9 mouse cellular contexts compared by ENCODE assay signal in genomic region chr4:46202562-46203126, GRCm38 (mm10). TPM values are rescaled to one million over a fixed set of nuclear protein-coding genes. Genes with fewer than 3 reads are reported as not detected.
DNase-seq lines count a peak whose midpoint lies in the region; ATAC-seq and TF ChIP-seq lines count a peak whose summit lies in the region.
"Had no signal": no experiment of that assay in that cellular context is flagged by ENCODE, and none has a peak within 500 bp of the region (broad histone marks: within the 10 kb centered on the region; RNA-seq: fewer than 3 reads in every experiment).

No protein-coding gene starts in this region.

- H3K4me1 ChIP-seq in kidney, adult 2 months (ENCODE audit: control insufficient read depth, insufficient read depth, low read length) = peaks cover 6% of the 10 kb centered on the region; the same call in 1 of the 2 replicates
- peaks cover 5% of the 10 kb centered on the region; the same call in 1 of the 2 replicates for H3K4me1 ChIP-seq in forebrain, embryonic 11.5 days (replicated peaks; ENCODE audit: control insufficient read depth, insufficient read depth, low read length)
- peaks cover 8% of the 10 kb centered on the region for H3K4me1 ChIP-seq in limb, embryonic 10.5 days

- H3K27me3 ChIP-seq in kidney, adult 2 months (replicated peaks; ENCODE audit: control insufficient read depth, insufficient read depth, low read length) = no peaks in the 10 kb centered on the region
- H3K27me3 ChIP-seq in forebrain, embryonic 11.5 days (ENCODE audit: control insufficient read depth, insufficient read depth, low read length) = peaks cover 4% of the 10 kb centered on the region
- H3K27me3 ChIP-seq in limb, embryonic 10.5 days (ENCODE audit: low read depth, poor library complexity, severe bottlenecking) = peaks cover 46% of the 10 kb centered on the region
- H3K27me3 ChIP-seq: Patski had no signal

- TF ChIP-seq POLR2A in kidney, adult 2 months (IDR thresholded peaks at IDR 0.05; ENCODE audit: low read depth, low read length) = no peak

- no peak for TF ChIP-seq CTCF in kidney, adult 2 months (conservative IDR thresholded peaks at IDR 0.05; ENCODE audit: insufficient read depth, insufficient read length, low read depth, low read length)

- H3K36me3 ChIP-seq in kidney, adult 2 months (ENCODE audit: control insufficient read depth, insufficient read depth, low read length) = no peaks in the 10 kb centered on the region
- no peaks in the 10 kb centered on the region for H3K36me3 ChIP-seq in forebrain, embryonic 11.5 days (ENCODE audit: control insufficient read depth, insufficient read depth, low read length)
- no peaks in the 10 kb centered on the region for H3K36me3 ChIP-seq in limb, embryonic 10.5 days

- ATAC-seq in forebrain, embryonic 11.5 days (replicated peaks; ENCODE audit: low FRiP score) = 0 out of 2 replicates have a peak, but pooled peaks have one; percentile 36

- WGBS in kidney, adult 2 months = 14% methylated on average over 23 of the region's 23 CpGs
- WGBS in forebrain, embryonic 11.5 days = 3% methylated on average over 23 of the region's 23 CpGs
- WGBS in limb, embryonic 10.5 days = 11% methylated on average over 23 of the region's 23 CpGs

- peak overlapping the region; percentile 48 for H3K9ac ChIP-seq in forebrain, embryonic 11.5 days (ENCODE audit: low read length)

- H3K27ac ChIP-seq in kidney, adult 2 months (ENCODE audit: insufficient read depth, low read depth, low read length) = no peak overlapping the region
- H3K27ac ChIP-seq in forebrain, embryonic 11.5 days (ENCODE audit: low read depth, low read length) = no peak overlapping the region
- H3K27ac ChIP-seq in limb, embryonic 10.5 days = peak overlapping the region; percentile 58; the same call in 1 of the 2 replicates

- H3K4me3 ChIP-seq in kidney, adult 2 months (ENCODE audit: insufficient read depth, low read depth, low read length) = peak overlapping the region; percentile 9; the same call in 1 of the 2 replicates
- peak overlapping the region; percentile 23 for H3K4me3 ChIP-seq in forebrain, embryonic 11.5 days (ENCODE audit: low read depth, low read length)
- H3K4me3 ChIP-seq in limb, embryonic 10.5 days = peak overlapping the region; percentile 36

- no peak for DNase-seq in kidney, adult 2 months
- no peak for DNase-seq in kidney, adult 9 months
- DNase-seq in brain, adult 2 months (ENCODE audit: low read depth, low spot score) = peak; percentile 31
- peak; percentile 58 for DNase-seq in forebrain, embryonic 11.5 days (ENCODE audit: low spot score)
- no peak for DNase-seq in limb, embryonic 10.5 days (ENCODE audit: low spot score)
- no peak for DNase-seq in urinary bladder, postnatal 36 days (ENCODE audit: low spot score in 2 of 2)
- DNase-seq in urinary bladder, postnatal 10 days (ENCODE audit: low spot score) = no peak
- DNase-seq in spleen, postnatal 14 days (ENCODE audit: low spot score in 2 of 2) = no peak

- no peaks in the 10 kb centered on the region for H3K9me3 ChIP-seq in forebrain, embryonic 11.5 days (ENCODE audit: control insufficient read depth, low read length)
- H3K9me3 ChIP-seq in limb, embryonic 10.5 days (replicated peaks) = no peaks in the 10 kb centered on the region

- peak overlapping the region; percentile 39 for H3K4me2 ChIP-seq in forebrain, embryonic 11.5 days (ENCODE audit: low read depth, low read length, severe bottlenecking)

RNA-seq across cellular contexts. Expression of gene Xpa, which starts 6.5 kb away (rescaled TPM):
- 16.0 and 26.5 TPM in 2 replicates for polyA plus RNA-seq in kidney, adult 2 months (2012; rRNA removed)
- 27.1 and 27.7 TPM in 2 replicates for polyA plus RNA-seq in forebrain, embryonic 11.5 days (2014; fragmentation: Nextera tagmentation; extraction: Ambion mirVana)
- 18.4 and 24.1 TPM in 2 replicates for polyA plus RNA-seq in limb, embryonic 10.5 days (2016; fragmentation: Nextera tagmentation; extraction: Ambion mirVana)

Comparison
In these comparisons a context has a peak if more than half of its experiments do, and no peak if none do; other contexts are left out.
1. DNase-seq: peak in brain, adult 2 months (single experiment) and forebrain, embryonic 11.5 days (single experiment); none in kidney, adult 2 months (single experiment), kidney, adult 9 months (single experiment), limb, embryonic 10.5 days (single experiment), urinary bladder, postnatal 36 days (0 of 2), urinary bladder, postnatal 10 days (single experiment) and spleen, postnatal 14 days (0 of 2).
2. Peak in every context shown above with its lines, with median percentiles within 50 percentile points of each other: H3K4me3 ChIP-seq.